Mouse (Mus musculus) embryonic facial prominence, embryonic 13.5 days (tissue): Measurements from ENCODE around the gene Esd. TPM values are rescaled to one million over a fixed set of nuclear protein-coding genes. Genes with fewer than 3 reads are reported as not detected.

Experiments
- ATAC-seq: fragments of 200-750 bp; cut with Nextera tagmentation; 2 replicates; pipeline ENCODE4 v1.8.0; 2017; ENCODE audit warnings: low read depth; ENCODE audit not compliant: insufficient number of reproducible peaks, insufficient read depth, low FRiP score, low TSS enrichment
- H3K27ac ChIP-seq: fragments of 300-500 bp; sonication (generic); 2 replicates; pipeline ENCODE4 v1.5.1; 2015; ENCODE audit warnings: moderate library complexity, mild to moderate bottlenecking, inconsistent platforms
- H3K27me3 ChIP-seq: fragments of 300-500 bp; sonication (generic); 2 replicates; pipeline ENCODE4 v1.6.1; 2015; ENCODE audit warnings: mild to moderate bottlenecking, inconsistent platforms
- H3K36me3 ChIP-seq: fragments of 300-500 bp; sonication (generic); 2 replicates; pipeline ENCODE4 v1.6.1; 2015; ENCODE audit warnings: mild to moderate bottlenecking, inconsistent platforms
- H3K4me1 ChIP-seq: fragments of 300-500 bp; sonication (generic); 2 replicates; pipeline ENCODE4 v1.6.1; 2015; ENCODE audit warnings: inconsistent platforms
- H3K4me2 ChIP-seq: fragments of 300-500 bp; sonication (generic); 2 replicates; pipeline ENCODE4 v1.6.1; 2015; ENCODE audit warnings: moderate library complexity, mild to moderate bottlenecking, inconsistent platforms
- H3K4me3 ChIP-seq: fragments of 300-500 bp; sonication (generic); 2 replicates; pipeline ENCODE4 v1.5.1; 2015; ENCODE audit warnings: mild to moderate bottlenecking, inconsistent platforms
- H3K9ac ChIP-seq: fragments of 300-500 bp; sonication (generic); 2 replicates; pipeline ENCODE4 v1.6.1; 2015; ENCODE audit warnings: mild to moderate bottlenecking, inconsistent platforms
- H3K9me3 ChIP-seq: fragments of 300-500 bp; sonication (generic); 2 replicates; pipeline ENCODE4 v1.6.1; 2016; ENCODE audit warnings: inconsistent platforms
- WGBS: fragments of 180-500 bp; shearing (Covaris S2); methylation state at CpG from one replicate; pipeline ENCODE4 v1.1.7; 2015; ENCODE audit warnings: mixed read lengths; 5-methylcytosine and 5-hydroxymethylcytosine counted together
- polyA plus RNA-seq: library from polyadenylated mRNA; unstranded; fragments of >200 nt; fragmentation: Nextera tagmentation; extraction: Ambion mirVana; gene quantifications from 2 replicates; pipeline ENCODE4 v1.2.1, GENCODE M21; 2015

The Esd gene
- polyA plus RNA-seq, 1 experiment from 2014 or later, result 332 TPM

DNA sequence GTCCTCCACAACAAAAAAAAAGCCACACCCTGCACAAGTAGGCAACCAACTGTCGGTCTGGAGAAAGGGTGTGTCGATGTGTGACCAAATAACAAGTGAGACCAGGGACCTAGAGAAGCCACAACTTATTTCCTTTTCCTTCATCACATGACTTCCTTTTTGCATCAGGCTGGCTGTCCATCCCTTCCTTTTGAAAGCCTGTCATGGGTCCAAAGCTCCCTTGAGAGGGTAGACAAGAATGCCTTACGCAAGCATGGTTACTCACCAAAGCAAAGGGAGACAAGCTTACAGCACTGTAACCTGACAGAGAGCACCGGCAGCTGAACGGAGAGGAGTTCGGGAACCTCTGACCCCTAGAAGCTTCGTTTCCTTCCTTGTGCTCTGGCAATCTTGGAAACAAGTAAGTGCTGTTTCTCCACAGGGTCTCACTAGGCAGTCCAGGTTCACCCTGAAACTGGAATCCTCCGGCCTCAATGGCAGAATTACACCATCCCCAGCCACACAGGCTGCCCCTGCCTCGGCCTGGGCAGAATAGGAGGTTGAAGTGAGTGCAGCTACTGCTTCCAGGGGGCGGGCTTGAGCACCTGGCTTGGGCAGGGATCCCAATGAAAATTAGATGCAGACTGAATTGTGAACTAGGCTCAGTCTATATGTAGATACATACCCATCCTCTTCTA is 65.4 kb downstream of the Esd start:
- no peaks in the 10 kb centered on the region for H3K4me1 ChIP-seq
- peaks cover 52% of the 10 kb centered on the region for H3K36me3 ChIP-seq
- no peak for ATAC-seq
- H3K4me2 ChIP-seq, result no peak overlapping the region
- no peak overlapping the region for H3K27ac ChIP-seq
- no peaks in the 10 kb centered on the region for H3K27me3 ChIP-seq
- 81% methylated on average over 10 of the region's 10 CpGs for WGBS
- H3K9me3 ChIP-seq, result peaks cover 9% of the 10 kb centered on the region; the same call in 1 of the 2 replicates
- H3K4me3 ChIP-seq, result no peak overlapping the region
- H3K9ac ChIP-seq, result no peak overlapping the region

DNA sequence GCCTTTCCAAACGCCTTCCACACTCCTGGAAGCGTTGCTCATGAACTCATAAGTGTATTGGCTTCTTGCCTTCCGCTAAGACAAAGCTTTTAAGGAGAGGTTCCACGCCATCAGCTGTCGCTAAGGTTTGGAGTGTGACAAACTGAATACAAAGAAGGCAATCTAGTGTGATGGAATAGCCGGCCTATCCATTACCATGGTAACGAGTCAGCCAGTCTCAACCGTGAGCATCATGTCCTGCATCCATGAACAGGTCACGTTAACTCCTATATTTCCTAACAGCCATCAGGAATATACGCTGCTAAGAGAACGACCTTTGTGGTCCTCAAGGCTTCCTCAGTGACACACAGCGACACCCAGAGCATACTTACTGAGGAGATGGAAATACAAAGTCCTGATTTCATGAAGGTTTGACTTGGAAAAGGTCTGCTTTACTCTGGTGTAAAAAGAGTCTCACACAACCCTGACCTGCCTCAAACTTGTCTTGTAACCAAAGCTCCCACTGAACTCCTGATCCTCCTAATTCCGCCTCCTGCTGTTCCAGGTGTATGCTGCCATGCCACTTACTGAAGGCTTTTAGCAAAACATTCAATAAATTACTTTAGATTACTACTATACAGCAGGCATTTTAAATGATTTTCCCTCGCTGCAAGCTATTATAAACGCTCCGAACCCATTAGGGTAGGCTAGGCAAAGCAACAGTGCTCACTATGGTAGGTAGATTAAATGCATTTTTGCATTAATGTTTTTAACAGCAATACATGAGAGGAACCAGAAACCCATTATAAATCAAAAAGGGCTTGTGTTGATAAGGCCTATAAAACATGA is 66.2 kb downstream of the Esd start:
- Histone ChIP-seq H3K27ac (no peak overlapping the region), H3K4me3 (no peak overlapping the region), H3K36me3 (peaks cover 53% of the 10 kb centered on the region), H3K9me3 (peaks cover 9% of the 10 kb centered on the region; the same call in 1 of the 2 replicates), H3K4me2 (no peak overlapping the region), H3K4me1 (no peaks in the 10 kb centered on the region), H3K9ac (no peak overlapping the region), H3K27me3 (no peaks in the 10 kb centered on the region)
- WGBS, result 87% methylated on average over 16 of the region's 16 CpGs
- no peak for ATAC-seq

Other genes starting within 250 kb of the Esd start
- 0.39 and 0.67 TPM in 2 replicates for gene Htr2a, start 91.5 kb upstream of the Esd start, polyA plus RNA-seq
- gene Lrch1, start 215.6 kb downstream of the Esd start, polyA plus RNA-seq, result 16.3 and 16.8 TPM in 2 replicates